Mouse (Mus musculus) intestine, embryonic 15.5 days (tissue): Measurements from ENCODE around the gene Lrrc72. TPM values are rescaled to one million over a fixed set of nuclear protein-coding genes. Genes with fewer than 3 reads are reported as not detected.

Experiments
- ATAC-seq: fragments of 200-750 bp; cut with Nextera tagmentation; 2 replicates; pipeline ENCODE4 v1.8.0; 2017; ENCODE audit warnings: moderate TSS enrichment, moderate library complexity
- H3K27ac ChIP-seq: fragments of 300-500 bp; sonication (generic); 2 replicates; pipeline ENCODE4 v1.5.1; 2015; ENCODE audit warnings: mild to moderate bottlenecking, inconsistent platforms
- H3K27me3 ChIP-seq: fragments of 300-500 bp; sonication (generic); replicated peaks from 2 replicates; pipeline ENCODE4 v1.6.1; 2015; ENCODE audit warnings: inconsistent platforms
- H3K36me3 ChIP-seq: fragments of 300-500 bp; sonication (generic); 2 replicates; pipeline ENCODE4 v1.6.1; 2015; ENCODE audit warnings: inconsistent platforms
- H3K4me1 ChIP-seq: fragments of 300-500 bp; sonication (generic); replicated peaks from 2 replicates; pipeline ENCODE4 v1.6.1; 2015; ENCODE audit warnings: inconsistent platforms
- H3K4me2 ChIP-seq: fragments of 300-500 bp; sonication (generic); replicated peaks from 2 replicates; pipeline ENCODE4 v1.6.1; 2015; ENCODE audit warnings: mild to moderate bottlenecking, inconsistent platforms
- H3K4me3 ChIP-seq: fragments of 300-500 bp; sonication (generic); replicated peaks from 2 replicates; pipeline ENCODE4 v1.5.1; 2015; ENCODE audit warnings: inconsistent platforms
- H3K9ac ChIP-seq: fragments of 300-500 bp; sonication (generic); 2 replicates; pipeline ENCODE4 v1.6.1; 2015; ENCODE audit warnings: inconsistent platforms
- H3K9me3 ChIP-seq: fragments of 300-500 bp; sonication (generic); 2 replicates; pipeline ENCODE4 v1.6.1; 2016; ENCODE audit warnings: inconsistent platforms
- WGBS: fragments of 180-500 bp; shearing (Covaris S2); methylation state at CpG from one replicate; pipeline ENCODE4 v1.1.7; 2015; 5-methylcytosine and 5-hydroxymethylcytosine counted together
- polyA plus RNA-seq: library from polyadenylated mRNA; unstranded; fragments of >200 nt; fragmentation: Nextera tagmentation; extraction: Ambion mirVana; gene quantifications from 2 replicates; pipeline ENCODE4 v1.2.1, GENCODE M21; 2015

Lrrc72 gene
- polyA plus RNA-seq: not detected in 2 replicates

DNA sequence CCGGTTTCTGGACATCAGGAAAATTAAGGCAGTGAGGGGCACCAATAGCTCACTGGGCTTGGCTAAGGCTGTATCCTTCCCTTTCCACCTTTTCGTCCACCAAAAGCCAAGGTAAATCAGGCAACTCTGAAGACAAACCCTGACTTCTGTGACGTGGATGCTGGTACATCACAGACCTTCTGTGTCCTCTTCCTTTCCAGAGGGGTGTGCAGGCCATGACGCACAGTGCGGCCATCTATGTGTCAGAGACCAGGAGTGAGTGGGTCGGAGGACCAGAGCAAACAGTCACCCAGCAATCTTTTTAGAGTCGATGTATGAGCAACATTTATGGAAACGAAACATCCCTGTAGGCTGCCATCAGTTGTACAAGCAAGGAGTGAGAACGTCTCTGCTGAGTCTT lies at the start of gene Lrrc72:
Gene Lrrc72 (minus strand): TSS at position 101 of the 400 bp plus-strand sequence.
- no peak within 1 kb of the TSS for H3K9ac ChIP-seq
- H3K9me3 ChIP-seq: no peaks in the 10 kb centered on the region
- H3K27ac ChIP-seq: no peak within 1 kb of the TSS
- H3K4me3 ChIP-seq: no peak within 1 kb of the TSS
- H3K4me1 ChIP-seq: no peaks in the 10 kb centered on the region
- ATAC-seq: no peak
- no peaks in the 10 kb centered on the region for H3K27me3 ChIP-seq
- H3K4me2 ChIP-seq: no peak within 1 kb of the TSS
- H3K36me3 ChIP-seq: no peaks in the 10 kb centered on the region
- 94% methylated on average over 9 of the region's 9 CpGs for WGBS

- no peak for ATAC-seq
- no peaks in the 10 kb centered on the region for H3K36me3 ChIP-seq
- no peaks in the 10 kb centered on the region for H3K9me3 ChIP-seq
- no peak overlapping the region for H3K27ac ChIP-seq
- H3K4me1 ChIP-seq: no peaks in the 10 kb centered on the region
- whole genome bisulfite sequencing: 84% methylated on average over 12 of the region's 12 CpGs
- no peak overlapping the region for H3K4me3 ChIP-seq
- no peaks in the 10 kb centered on the region for H3K27me3 ChIP-seq
- no peak overlapping the region for H3K4me2 ChIP-seq
- no peak overlapping the region for H3K9ac ChIP-seq
These were observed 49.1 kb upstream of the Lrrc72 start for GRCm38 (mm10) chr12:36302326-36302725.

DNA sequence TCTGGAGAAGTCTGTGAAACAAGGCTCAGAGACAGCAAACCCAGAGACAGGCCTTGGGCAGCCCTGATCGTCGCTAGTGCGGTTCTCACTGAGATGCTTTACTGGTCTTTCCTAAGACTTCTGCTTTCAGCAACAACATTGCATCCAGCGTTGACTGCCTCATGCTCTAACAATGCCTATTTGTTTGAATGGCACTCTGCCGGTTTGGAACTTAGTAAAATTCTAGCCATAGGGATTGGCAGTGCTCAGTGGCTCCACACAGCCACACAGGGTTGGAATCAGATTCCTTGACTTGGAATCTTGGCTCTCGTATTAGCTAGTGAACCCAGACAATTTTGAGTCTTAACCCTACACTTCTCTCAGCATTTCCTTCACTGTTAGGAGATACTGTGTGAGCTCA lies 38.1 kb upstream of the Lrrc72 start:
- H3K9ac ChIP-seq: no peak overlapping the region
- 79% methylated on average over 6 of the region's 6 CpGs for WGBS

GRCm38 (mm10) chr12:36290465-36290864 lies 37.3 kb upstream of the Lrrc72 start:
- Histone ChIP-seq H3K4me3 (no peak overlapping the region), H3K27me3 (no peaks in the 10 kb centered on the region), H3K9ac (no peak overlapping the region), H3K27ac (no peak overlapping the region), H3K4me2 (no peak overlapping the region), H3K36me3 (no peaks in the 10 kb centered on the region), H3K9me3 (no peaks in the 10 kb centered on the region), H3K4me1 (no peaks in the 10 kb centered on the region)
- 80% methylated on average over 4 of the region's 4 CpGs for WGBS
- no peak for ATAC-seq

More for the DNA sequence above, 38.1 kb upstream of the Lrrc72 start:
- no peaks in the 10 kb centered on the region for H3K36me3 ChIP-seq
- no peak overlapping the region for H3K4me2 ChIP-seq
- H3K27ac ChIP-seq: no peak overlapping the region
- no peak for ATAC-seq
- H3K4me1 ChIP-seq: no peaks in the 10 kb centered on the region
- no peaks in the 10 kb centered on the region for H3K27me3 ChIP-seq
- no peak overlapping the region for H3K4me3 ChIP-seq
- no peaks in the 10 kb centered on the region for H3K9me3 ChIP-seq

DNA sequence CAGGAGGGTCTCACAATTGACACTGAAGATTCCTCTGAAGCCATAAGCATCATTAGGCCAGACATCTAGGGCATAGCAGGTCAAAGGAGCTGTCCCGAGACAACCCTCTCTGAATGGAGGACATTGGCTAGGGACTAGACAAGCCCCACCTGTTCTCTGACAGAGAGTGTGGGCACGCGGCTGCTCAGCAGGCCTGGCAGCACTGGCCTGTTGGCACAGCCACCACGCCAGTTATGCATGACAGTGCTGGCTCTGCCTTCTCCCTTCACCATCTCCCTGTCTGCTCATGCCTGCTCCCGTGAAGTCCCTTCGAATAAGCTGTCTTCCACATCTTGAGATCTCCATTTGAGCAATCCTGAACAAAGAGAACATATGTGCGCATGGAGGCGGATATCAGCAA lies 36.4 kb upstream of the Lrrc72 start:
- Histone ChIP-seq H3K4me3 (no peak overlapping the region), H3K27me3 (no peaks in the 10 kb centered on the region), H3K9me3 (no peaks in the 10 kb centered on the region), H3K36me3 (no peaks in the 10 kb centered on the region), H3K4me1 (no peaks in the 10 kb centered on the region), H3K4me2 (no peak overlapping the region), H3K27ac (no peak overlapping the region), H3K9ac (no peak overlapping the region)
- WGBS: 83% methylated on average over 8 of the region's 8 CpGs
- no peak for ATAC-seq

DNA sequence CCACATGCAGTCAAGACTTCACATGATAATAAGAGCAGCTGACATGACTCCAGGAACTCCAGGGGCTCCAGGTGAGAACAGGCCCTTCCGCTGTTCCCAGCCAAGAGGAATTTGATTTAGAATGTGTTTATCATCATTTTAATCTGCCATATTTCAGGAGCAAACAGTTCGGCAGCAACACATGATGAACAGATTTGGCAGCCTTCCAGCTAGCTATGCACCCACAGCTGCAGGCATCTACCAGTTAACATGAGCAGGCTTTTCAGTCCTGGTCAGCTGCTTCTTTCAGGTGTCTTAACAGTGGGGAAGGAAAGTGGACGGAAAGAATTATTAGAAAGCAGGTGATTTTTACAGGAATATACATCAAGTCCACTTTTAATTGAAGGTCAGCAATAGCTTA lies 21.6 kb upstream of the Lrrc72 start:
- Histone ChIP-seq H3K9me3 (no peaks in the 10 kb centered on the region), H3K4me1 (no peaks in the 10 kb centered on the region), H3K27ac (no peak overlapping the region), H3K36me3 (no peaks in the 10 kb centered on the region), H3K9ac (no peak overlapping the region), H3K27me3 (no peaks in the 10 kb centered on the region), H3K4me2 (no peak overlapping the region), H3K4me3 (no peak overlapping the region)
- ATAC-seq: no peak
- WGBS: 45% methylated on average over 3 of the region's 3 CpGs

GRCm38 (mm10) chr12:36267670-36268246 lies 14.6 kb upstream of the Lrrc72 start:
- H3K9me3 ChIP-seq: no peaks in the 10 kb centered on the region
- no peaks in the 10 kb centered on the region for H3K36me3 ChIP-seq
- 85% methylated on average over 8 of the region's 8 CpGs for WGBS
- H3K27me3 ChIP-seq: no peaks in the 10 kb centered on the region
- H3K4me1 ChIP-seq: no peaks in the 10 kb centered on the region
- no peak overlapping the region for H3K4me2 ChIP-seq
- H3K27ac ChIP-seq: no peak overlapping the region
- no peak overlapping the region for H3K4me3 ChIP-seq
- H3K9ac ChIP-seq: no peak overlapping the region
- no peak for ATAC-seq

- Histone ChIP-seq H3K9ac (no peak overlapping the region), H3K36me3 (no peaks in the 10 kb centered on the region), H3K27ac (no peak overlapping the region), H3K4me2 (no peak overlapping the region), H3K4me1 (no peaks in the 10 kb centered on the region), H3K9me3 (no peaks in the 10 kb centered on the region), H3K4me3 (no peak overlapping the region), H3K27me3 (no peaks in the 10 kb centered on the region)
- no peak for ATAC-seq
- WGBS: 49% methylated on average over 11 of the region's 11 CpGs
These were observed 9.0 kb upstream of the Lrrc72 start for GRCm38 (mm10) chr12:36262116-36262721.

DNA sequence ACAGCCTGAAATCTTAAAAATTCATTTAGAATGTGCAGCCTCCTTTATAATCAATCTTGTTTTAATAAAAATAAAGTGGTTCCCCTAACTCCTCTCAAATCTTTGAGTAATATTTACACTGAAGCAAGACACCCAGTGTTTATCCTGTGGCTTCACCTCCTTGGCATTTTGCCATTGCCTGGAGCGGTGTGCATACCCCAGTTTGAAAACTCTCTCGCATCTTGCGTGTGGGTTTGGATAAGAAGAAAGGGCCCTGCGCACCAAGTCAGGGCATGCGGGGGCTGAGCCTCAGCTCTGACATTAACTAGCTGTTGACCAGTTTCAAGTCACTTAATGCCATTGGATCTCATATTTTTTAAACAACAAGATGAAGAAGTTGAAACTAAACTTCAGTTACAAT lies 2.2 kb upstream of the Lrrc72 start:
- no peaks in the 10 kb centered on the region for H3K27me3 ChIP-seq
- ATAC-seq: no peak
- no peak overlapping the region for H3K27ac ChIP-seq
- 37% methylated on average over 5 of the region's 5 CpGs for WGBS
- no peak overlapping the region for H3K9ac ChIP-seq
- H3K4me2 ChIP-seq: no peak overlapping the region
- no peaks in the 10 kb centered on the region for H3K4me1 ChIP-seq
- no peaks in the 10 kb centered on the region for H3K9me3 ChIP-seq
- no peaks in the 10 kb centered on the region for H3K36me3 ChIP-seq
- no peak overlapping the region for H3K4me3 ChIP-seq

DNA sequence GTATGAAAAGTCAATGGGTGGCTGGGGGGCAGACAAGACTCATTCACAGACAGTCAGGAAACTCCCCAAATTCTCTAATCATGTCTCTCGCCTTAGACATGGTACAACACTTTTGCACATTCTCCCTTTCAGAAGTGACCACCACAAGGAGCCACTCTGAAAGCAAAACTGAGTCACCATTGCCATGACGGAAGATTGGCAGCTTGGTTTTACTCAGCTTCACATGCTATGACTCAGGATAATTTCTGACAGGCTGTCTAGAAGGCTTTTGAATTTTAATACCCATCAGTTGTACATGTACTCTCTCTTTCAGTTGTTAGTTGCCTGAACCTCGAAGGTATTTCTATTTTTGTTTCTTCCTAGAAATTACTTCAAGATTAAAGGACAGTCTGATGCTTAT lies 12.0 kb downstream of the Lrrc72 start:
- no peak overlapping the region for H3K4me3 ChIP-seq
- ATAC-seq: no peak
- H3K9ac ChIP-seq: no peak overlapping the region
- H3K27me3 ChIP-seq: no peaks in the 10 kb centered on the region
- no peaks in the 10 kb centered on the region for H3K9me3 ChIP-seq
- no peaks in the 10 kb centered on the region for H3K36me3 ChIP-seq
- 81% methylated on average over 3 of the region's 3 CpGs for WGBS
- no peak overlapping the region for H3K4me2 ChIP-seq
- no peaks in the 10 kb centered on the region for H3K4me1 ChIP-seq
- no peak overlapping the region for H3K27ac ChIP-seq

GRCm38 (mm10) chr12:36231386-36231785 lies 21.8 kb downstream of the Lrrc72 start:
- ATAC-seq: no peak
- H3K9ac ChIP-seq: no peak overlapping the region
- no peaks in the 10 kb centered on the region for H3K4me1 ChIP-seq
- H3K4me3 ChIP-seq: no peak overlapping the region
- no peaks in the 10 kb centered on the region for H3K27me3 ChIP-seq
- no peak overlapping the region for H3K4me2 ChIP-seq
- 88% methylated on average over 2 of the region's 2 CpGs for WGBS
- no peaks in the 10 kb centered on the region for H3K36me3 ChIP-seq
- H3K27ac ChIP-seq: no peak overlapping the region
- H3K9me3 ChIP-seq: no peaks in the 10 kb centered on the region

- H3K36me3 ChIP-seq: no peaks in the 10 kb centered on the region
- H3K9me3 ChIP-seq: no peaks in the 10 kb centered on the region
- no peak overlapping the region for H3K4me2 ChIP-seq
- H3K4me1 ChIP-seq: no peaks in the 10 kb centered on the region
- WGBS: 62% methylated on average over 4 of the region's 4 CpGs
- no peak for ATAC-seq
- H3K4me3 ChIP-seq: no peak overlapping the region
- no peak overlapping the region for H3K27ac ChIP-seq
- no peak overlapping the region for H3K9ac ChIP-seq
- no peaks in the 10 kb centered on the region for H3K27me3 ChIP-seq
These were observed 28.8 kb downstream of the Lrrc72 start for GRCm38 (mm10) chr12:36224392-36224791.

- no peak for ATAC-seq
- no peaks in the 10 kb centered on the region for H3K27me3 ChIP-seq
- no peak overlapping the region for H3K27ac ChIP-seq
- no peak overlapping the region for H3K9ac ChIP-seq
- H3K4me2 ChIP-seq: peak overlapping the region; percentile 37
- no peak overlapping the region for H3K4me3 ChIP-seq
- H3K4me1 ChIP-seq: 0 out of 2 replicates have a peak, but pooled peaks cover 3% of the 10 kb centered on the region
- 50% methylated on average over 10 of the region's 10 CpGs for WGBS
- no peaks in the 10 kb centered on the region for H3K36me3 ChIP-seq
- no peaks in the 10 kb centered on the region for H3K9me3 ChIP-seq
These were observed 36.3 kb downstream of the Lrrc72 start for GRCm38 (mm10) chr12:36216905-36217304.
